Mouse (Mus musculus) stomach, embryonic 16.5 days (tissue): ENCODE results near the gene Caprin2. TPM values are rescaled to one million over a fixed set of nuclear protein-coding genes. Genes with fewer than 3 reads are reported as not detected.
"Not testable (repeated sequence)": the region's sequence is repeated elsewhere in the genome, so short reads cannot be mapped to it uniquely, and the experiment has no call there.

Source experiments
- ATAC-seq: fragments of 200-750 bp; cut with Nextera tagmentation; 2 replicates; pipeline ENCODE4 v1.8.0; 2017; ENCODE audit warnings: moderate number of reproducible peaks, moderate TSS enrichment; ENCODE audit not compliant: insufficient read depth, low FRiP score
- H3K27ac ChIP-seq: fragments of 300-500 bp; sonication (generic); 2 replicates; pipeline ENCODE4 v1.5.1; 2014; ENCODE audit warnings: low read length
- H3K27me3 ChIP-seq: fragments of 300-500 bp; sonication (generic); 2 replicates; pipeline ENCODE4 v1.6.1; 2014; ENCODE audit warnings: low read length, control low read depth, mixed read lengths; ENCODE audit not compliant: control insufficient read depth, insufficient read depth
- H3K36me3 ChIP-seq: fragments of 300-500 bp; sonication (generic); 2 replicates; pipeline ENCODE4 v1.6.1; 2014; ENCODE audit warnings: low read length; ENCODE audit not compliant: control insufficient read depth, insufficient read depth
- H3K4me1 ChIP-seq: fragments of 300-500 bp; sonication (generic); 2 replicates; pipeline ENCODE4 v1.6.1; 2014; ENCODE audit warnings: low read length, control low read depth, mixed read lengths; ENCODE audit not compliant: control insufficient read depth, insufficient read depth
- H3K4me2 ChIP-seq: fragments of 300-500 bp; sonication (generic); 2 replicates; pipeline ENCODE4 v1.6.1; 2014; ENCODE audit warnings: low read depth, low read length, mixed read lengths
- H3K4me3 ChIP-seq: fragments of 300-500 bp; sonication (generic); replicated peaks from 2 replicates; pipeline ENCODE4 v1.5.1; 2014; ENCODE audit warnings: mild to moderate bottlenecking, low read length
- H3K9ac ChIP-seq: fragments of 300-500 bp; sonication (generic); 2 replicates; pipeline ENCODE4 v1.6.1; 2014; ENCODE audit warnings: low read length
- H3K9me3 ChIP-seq: fragments of 300-500 bp; sonication (generic); replicated peaks from 2 replicates; pipeline ENCODE4 v1.6.1; 2016; ENCODE audit warnings: low read length, control low read depth; ENCODE audit not compliant: control insufficient read depth
- whole genome bisulfite sequencing: fragments of 180-500 bp; shearing (Covaris S2); extraction: QIAGEN DNeasy Blood & Tissue Kit; methylation state at CpG from one replicate; pipeline ENCODE4 v1.1.7; 2014; 5-methylcytosine and 5-hydroxymethylcytosine counted together
- polyA plus RNA-seq: library from polyadenylated mRNA; unstranded; fragments of >200 nt; fragmentation: Nextera tagmentation; extraction: Ambion mirVana; gene quantifications from 2 replicates; pipeline ENCODE4 v1.2.1, GENCODE M21; 2015

The Caprin2 gene
- polyA plus RNA-seq, result 13.7 and 15.0 TPM in 2 replicates

GRCm38 (mm10) chr6:148895773-148896506, at the start of gene Caprin2:
Gene Caprin2 (minus strand): TSS chr6:148896237.
- no peaks in the 10 kb centered on the region for H3K4me1 ChIP-seq
- under 1% methylated on average over 65 of the region's 65 CpGs for WGBS
- H3K36me3 ChIP-seq, result no peaks in the 10 kb centered on the region
- H3K9me3 ChIP-seq, result no peaks in the 10 kb centered on the region
- peak; percentile 97 for ATAC-seq
- peak within 1 kb of the TSS; percentile 84 for H3K27ac ChIP-seq
- H3K4me2 ChIP-seq, result peak within 1 kb of the TSS; percentile 92
- H3K9ac ChIP-seq, result peak within 1 kb of the TSS; percentile 80
- H3K4me3 ChIP-seq, result peak within 1 kb of the TSS; percentile 65
- no peaks in the 10 kb centered on the region for H3K27me3 ChIP-seq

- Histone ChIP-seq H3K9me3 (no peaks in the 10 kb centered on the region), H3K4me3 (peak overlapping the region; percentile 65), H3K27ac (peak overlapping the region; percentile 87), H3K27me3 (no peaks in the 10 kb centered on the region), H3K9ac (peak overlapping the region; percentile 98), H3K4me2 (peak overlapping the region; percentile 53), H3K36me3 (no peaks in the 10 kb centered on the region), H3K4me1 (peaks cover 4% of the 10 kb centered on the region; the same call in 1 of the 2 replicates)
- WGBS, result under 1% methylated on average over 92 of the region's 92 CpGs
- peak; percentile 70 for ATAC-seq
These were observed 48.9 kb upstream of the Caprin2 start for GRCm38 (mm10) chr6:148944767-148945508.

GRCm38 (mm10) chr6:148944344-148944766, 48.3 kb upstream of the Caprin2 start:
- peak; percentile 4; the same call in 1 of the 2 replicates for ATAC-seq

GRCm38 (mm10) chr6:148943695-148944094, 47.7 kb upstream of the Caprin2 start:
- no peaks in the 10 kb centered on the region for H3K36me3 ChIP-seq
- H3K27me3 ChIP-seq, result no peaks in the 10 kb centered on the region
- H3K9ac ChIP-seq, result peak overlapping the region; percentile 98; the same call in 1 of the 2 replicates
- H3K4me2 ChIP-seq, result peak overlapping the region; percentile 53
- H3K9me3 ChIP-seq, result no peaks in the 10 kb centered on the region
- peak overlapping the region; percentile 65 for H3K4me3 ChIP-seq
- peaks cover 4% of the 10 kb centered on the region; the same call in 1 of the 2 replicates for H3K4me1 ChIP-seq
- H3K27ac ChIP-seq, result no peak overlapping the region
- WGBS, result 24% methylated on average over 3 of the region's 3 CpGs
- no peak for ATAC-seq

More at GRCm38 (mm10) chr6:148944344-148944766, 48.3 kb upstream of the Caprin2 start:
- under 1% methylated on average over 27 of the region's 30 CpGs for WGBS
- Histone ChIP-seq H3K4me2 (peak overlapping the region; percentile 53), H3K27me3 (no peaks in the 10 kb centered on the region), H3K4me1 (peaks cover 4% of the 10 kb centered on the region; the same call in 1 of the 2 replicates), H3K36me3 (no peaks in the 10 kb centered on the region), H3K4me3 (peak overlapping the region; percentile 65), H3K27ac (peak overlapping the region; percentile 87), H3K9me3 (no peaks in the 10 kb centered on the region), H3K9ac (peak overlapping the region; percentile 98)

- no peaks in the 10 kb centered on the region for H3K27me3 ChIP-seq
- no peak overlapping the region for H3K4me3 ChIP-seq
- WGBS, result 73% methylated on average over 4 of the region's 4 CpGs
- no peaks in the 10 kb centered on the region for H3K9me3 ChIP-seq
- no peak overlapping the region for H3K9ac ChIP-seq
- no peak overlapping the region for H3K4me2 ChIP-seq
- peaks cover 4% of the 10 kb centered on the region; the same call in 1 of the 2 replicates for H3K4me1 ChIP-seq
- no peak overlapping the region for H3K27ac ChIP-seq
- no peaks in the 10 kb centered on the region for H3K36me3 ChIP-seq
- no peak for ATAC-seq
These were observed 46.4 kb upstream of the Caprin2 start for GRCm38 (mm10) chr6:148942406-148942805.

- Histone ChIP-seq H3K9me3 (no peaks in the 10 kb centered on the region), H3K27ac (no peak overlapping the region), H3K4me3 (no peak overlapping the region), H3K36me3 (no peaks in the 10 kb centered on the region), H3K4me1 (peaks cover 4% of the 10 kb centered on the region; the same call in 1 of the 2 replicates), H3K27me3 (no peaks in the 10 kb centered on the region), H3K4me2 (no peak overlapping the region), H3K9ac (no peak overlapping the region)
- ATAC-seq, result no peak
- 61% methylated on average over 5 of the region's 5 CpGs for WGBS
These were observed 45.8 kb upstream of the Caprin2 start for GRCm38 (mm10) chr6:148941880-148942279.

- H3K4me3 ChIP-seq, H3K9ac ChIP-seq, H3K27me3 ChIP-seq, H3K9me3 ChIP-seq, H3K4me2 ChIP-seq, H3K27ac ChIP-seq, ATAC-seq, H3K36me3 ChIP-seq: not testable (repeated sequence)
- WGBS, result 70% methylated on average over 2 of the region's 3 CpGs
- H3K4me1 ChIP-seq, result peaks cover 12% of the 10 kb centered on the region; the same call in 1 of the 2 replicates
These were observed 44.3 kb upstream of the Caprin2 start for GRCm38 (mm10) chr6:148940383-148940782.

GRCm38 (mm10) chr6:148937693-148938092, 41.7 kb upstream of the Caprin2 start:
- no peak for ATAC-seq
- Histone ChIP-seq H3K27ac (no peak overlapping the region), H3K9me3 (no peaks in the 10 kb centered on the region), H3K9ac (no peak overlapping the region), H3K27me3 (no peaks in the 10 kb centered on the region), H3K36me3 (no peaks in the 10 kb centered on the region), H3K4me2 (no peak overlapping the region), H3K4me3 (no peak overlapping the region), H3K4me1 (peaks cover 10% of the 10 kb centered on the region; the same call in 1 of the 2 replicates)
- WGBS, result 19% methylated on average over 1 of the region's 1 CpGs
